Mouse (Mus musculus): ENCODE measurements around the gene Cdh26.

Gene Cdh26

DNA sequence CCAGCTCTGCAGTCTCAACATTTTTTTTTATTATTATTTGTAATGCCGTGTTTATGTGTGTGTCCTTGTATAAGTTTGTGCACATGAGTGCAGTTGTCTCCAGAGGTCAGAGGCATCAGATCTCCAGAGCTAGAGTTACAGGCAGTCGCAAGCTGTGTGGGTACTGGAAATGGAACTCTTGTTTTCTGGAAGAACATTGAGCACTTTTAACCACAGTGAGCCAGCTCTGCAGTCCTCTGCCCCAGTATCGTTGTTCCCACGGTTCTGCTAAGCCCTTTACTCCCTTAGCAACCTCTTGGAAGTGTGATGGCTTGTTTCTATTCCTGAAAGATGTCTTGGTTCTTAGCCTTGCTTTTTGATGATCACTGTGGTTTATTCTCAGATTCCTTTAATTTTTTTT is 19.1 kb downstream of the Cdh26 start:
- DNase-seq, result no peak

DNA sequence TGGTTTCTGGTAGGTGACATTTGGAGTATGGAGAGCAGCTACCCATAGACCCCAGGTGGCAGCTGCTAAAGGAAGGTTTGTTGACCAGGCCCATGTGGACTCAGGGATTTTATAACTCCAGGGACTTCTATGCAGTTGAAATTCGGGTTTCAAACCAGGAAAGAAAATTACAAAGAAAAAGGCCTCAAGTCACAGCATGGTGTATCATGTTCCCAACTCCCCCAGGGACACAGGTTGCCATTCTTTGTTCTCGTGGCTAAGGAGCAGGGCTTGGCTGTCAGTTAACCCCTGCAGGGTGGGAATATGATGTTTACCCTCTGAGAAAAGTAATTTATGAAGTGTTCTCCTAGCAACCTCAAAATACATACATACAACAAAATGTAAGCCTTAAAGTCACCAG is 19.9 kb downstream of the Cdh26 start:
- no peak for DNase-seq

DNA sequence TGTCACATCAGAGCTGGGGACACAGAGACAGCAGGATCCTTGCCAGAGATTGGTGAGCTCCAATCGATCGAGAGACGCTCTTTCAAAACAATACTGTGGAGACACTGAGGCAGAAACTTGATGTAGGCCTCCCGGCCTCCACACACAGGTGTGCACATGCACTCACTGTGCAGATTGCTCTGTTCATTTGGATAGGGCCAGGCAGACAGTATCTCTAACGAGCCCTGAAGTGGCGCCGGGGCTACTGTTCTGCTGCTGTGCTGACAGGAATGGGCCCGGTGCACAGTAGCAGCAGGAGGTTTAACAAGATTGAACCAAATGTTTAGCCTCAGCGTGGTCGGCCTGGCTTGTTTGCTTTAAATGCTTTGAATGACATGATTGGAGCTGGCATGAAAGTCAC is 20.6 kb downstream of the Cdh26 start:
- no peak for DNase-seq

DNA sequence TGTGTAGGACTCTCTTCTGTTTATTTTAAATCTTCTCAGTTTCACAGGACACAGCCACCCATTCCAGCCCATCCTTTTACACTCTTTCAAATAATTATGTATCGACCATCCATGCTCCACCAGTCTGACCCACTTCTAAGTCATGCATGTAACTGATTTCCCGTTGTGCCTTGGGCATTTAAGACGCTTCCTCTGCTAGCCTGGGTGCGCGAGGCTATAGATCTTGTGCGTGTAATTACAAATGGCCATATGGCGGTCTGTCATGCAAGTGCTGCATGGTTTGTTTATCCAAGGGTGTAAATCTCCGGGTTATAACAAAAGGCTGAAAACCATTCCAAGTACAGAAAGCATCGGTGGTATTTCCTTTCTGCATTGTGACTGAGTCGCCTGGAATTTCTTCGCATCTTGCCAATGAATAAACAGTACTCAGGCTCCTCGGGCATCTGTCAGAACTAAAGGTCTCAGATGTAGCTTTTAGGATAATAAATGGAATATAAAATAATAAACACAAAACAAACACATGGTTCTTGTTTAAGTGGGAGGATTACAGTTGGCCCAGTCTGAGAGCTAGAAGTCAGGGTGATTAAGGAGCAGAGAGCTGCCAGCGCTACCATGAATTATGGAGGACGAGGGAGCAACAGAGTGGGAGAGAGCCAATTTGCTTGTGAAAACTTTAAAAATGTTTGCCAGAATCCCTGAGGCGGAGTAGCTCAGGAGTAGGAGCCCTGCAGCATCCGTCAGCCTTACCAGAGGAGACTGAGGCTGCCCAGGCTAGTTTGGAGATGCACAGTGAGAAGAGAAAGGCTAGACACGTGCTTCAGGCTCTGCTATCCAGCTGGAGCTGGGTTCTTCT is 24.6 kb downstream of the Cdh26 start:
- no peak for DNase-seq

DNA sequence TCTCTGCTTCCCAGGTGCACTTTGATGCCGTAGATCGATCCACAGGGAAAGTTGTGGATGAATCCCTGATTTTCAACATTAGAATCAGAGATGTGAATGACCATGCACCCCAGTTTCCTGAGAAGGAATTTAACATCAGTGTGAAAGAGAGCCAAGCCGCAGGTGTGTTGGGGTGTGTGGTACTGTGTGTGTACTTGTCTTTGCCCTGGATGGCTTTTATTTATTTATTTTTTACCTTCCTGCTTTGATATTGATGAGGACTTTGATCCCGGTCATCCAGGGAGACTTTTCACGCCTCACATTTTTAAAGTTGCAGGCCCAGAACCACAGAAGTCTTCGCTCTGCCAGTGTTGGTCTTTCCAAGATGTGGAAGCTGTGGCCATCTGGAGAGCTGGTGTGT is 27.1 kb downstream of the Cdh26 start:
- DNase-seq, result no peak

DNA sequence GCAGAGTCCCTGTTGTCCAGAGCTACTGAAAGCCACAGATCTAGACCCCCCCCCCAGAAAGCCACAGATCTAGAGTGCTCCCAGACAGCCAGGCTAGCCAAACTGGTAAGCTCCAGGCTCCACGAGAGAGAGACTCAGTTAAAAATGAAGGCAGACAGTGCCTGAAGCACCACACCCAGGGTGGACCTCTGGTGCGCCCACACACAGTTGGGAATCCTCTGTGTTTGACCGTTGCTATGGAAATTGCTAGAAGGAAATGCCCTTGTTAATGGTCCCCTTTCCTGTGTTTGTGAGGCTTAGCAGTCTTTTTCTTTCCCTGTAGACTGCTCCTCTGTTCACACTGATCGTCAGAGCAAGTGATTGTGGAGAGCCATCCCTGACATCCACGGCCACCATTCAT is 30.0 kb downstream of the Cdh26 start:
- DNase-seq, result no peak

DNA sequence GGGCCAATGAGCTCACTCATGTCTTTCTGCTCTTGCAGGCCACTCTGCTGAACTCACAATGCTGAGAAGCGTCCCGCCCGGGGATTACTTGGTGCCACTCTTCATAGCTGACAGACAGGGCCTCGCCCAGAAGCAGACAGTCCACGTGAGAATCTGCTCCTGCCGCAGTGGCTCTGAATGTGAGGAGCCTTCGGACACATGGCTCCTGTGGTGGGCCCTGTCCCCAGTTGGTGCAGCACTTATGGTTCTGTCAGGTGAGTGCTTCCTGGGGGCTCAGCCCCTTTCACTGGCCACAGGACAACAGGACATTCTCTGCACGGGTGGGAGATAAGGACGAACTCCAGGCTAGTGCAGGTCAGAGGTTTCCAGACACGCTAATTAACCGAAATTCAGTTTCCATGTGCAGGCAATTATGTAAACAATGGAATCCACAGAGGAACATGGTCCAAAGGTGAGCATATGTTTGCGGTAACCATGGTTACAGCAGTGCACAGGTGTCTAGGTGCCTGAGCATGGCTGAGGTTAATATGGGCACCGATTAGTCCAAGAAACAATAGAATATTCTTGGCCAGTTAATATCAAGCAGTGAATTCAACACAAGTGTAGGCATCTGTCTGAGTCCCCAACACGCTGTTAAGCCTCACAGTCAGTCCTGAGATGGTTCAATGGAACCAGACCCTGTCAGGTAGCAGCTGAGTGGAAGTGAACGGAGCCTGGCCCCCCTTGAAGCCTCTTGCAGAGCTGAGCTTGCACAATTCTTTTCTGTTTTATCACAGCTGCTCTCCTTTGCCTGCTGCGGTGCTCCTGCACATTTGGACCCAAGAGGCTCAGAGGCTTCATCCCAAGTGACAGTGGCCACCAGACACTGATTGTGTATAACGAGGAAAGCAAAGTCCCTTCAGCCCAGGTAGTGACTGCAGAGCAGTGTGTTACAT is 41.5 kb downstream of the Cdh26 start:
- no peak for DNase-seq

DNA sequence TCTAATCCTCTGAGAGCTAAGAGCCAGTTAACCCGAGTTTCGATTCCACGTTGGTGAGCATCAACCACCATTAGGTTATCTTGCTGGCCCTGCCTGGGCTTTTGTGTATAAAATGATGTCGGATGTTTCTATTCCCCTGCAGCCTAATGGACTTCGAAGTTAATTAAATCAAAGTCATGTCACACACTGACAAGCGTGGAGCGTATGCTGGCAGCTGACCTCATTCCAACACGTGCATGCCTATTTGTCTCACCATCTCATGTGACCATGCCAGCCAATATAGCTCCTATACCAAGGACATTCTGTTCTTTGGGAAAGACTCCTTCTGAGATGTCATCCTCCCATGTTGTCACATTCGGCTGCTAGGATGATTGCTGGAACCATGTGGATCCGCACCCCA is 43.6 kb downstream of the Cdh26 start:
- no peak for DNase-seq

DNA sequence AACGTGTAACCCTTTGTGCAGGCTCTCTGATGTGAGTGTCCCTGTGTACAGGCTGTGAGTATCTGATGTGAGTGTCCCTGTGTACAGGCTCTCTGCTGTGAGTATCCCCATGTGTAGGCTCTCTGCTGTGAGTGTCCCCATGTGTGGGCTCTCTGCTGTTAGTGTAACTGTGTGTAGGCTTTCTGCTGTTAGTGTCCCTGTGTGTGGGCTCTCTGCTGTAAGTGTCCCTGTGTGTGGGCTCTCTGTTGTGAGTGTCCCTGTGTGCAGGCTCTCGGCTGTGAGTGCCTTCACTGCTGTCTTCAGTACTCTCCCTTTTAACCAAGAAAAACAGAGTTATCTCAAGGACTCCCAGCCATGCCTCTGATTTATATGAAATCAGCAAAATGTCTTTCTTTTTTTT is 46.9 kb downstream of the Cdh26 start:
- DNase-seq, result no peak

DNA sequence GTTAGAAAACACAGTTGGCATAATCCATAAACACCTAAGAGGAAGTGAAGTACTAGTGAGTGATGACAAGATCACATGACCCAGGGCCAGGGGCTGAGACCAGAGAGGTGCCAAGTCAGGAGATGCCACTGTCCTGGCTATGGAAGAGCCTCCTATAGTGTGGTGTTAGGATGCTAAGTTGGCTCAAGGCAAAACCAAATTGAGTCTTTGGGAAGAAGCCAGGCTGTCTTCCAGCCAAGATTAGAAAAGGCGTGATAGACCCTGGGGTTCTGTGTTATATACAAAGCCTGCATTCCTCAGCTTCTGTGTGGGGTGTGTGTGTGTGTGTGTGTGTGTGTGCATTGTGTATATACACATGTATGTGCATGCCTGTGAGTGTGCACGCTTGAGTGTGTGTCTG is 48.7 kb downstream of the Cdh26 start:
- no peak for DNase-seq

DNA sequence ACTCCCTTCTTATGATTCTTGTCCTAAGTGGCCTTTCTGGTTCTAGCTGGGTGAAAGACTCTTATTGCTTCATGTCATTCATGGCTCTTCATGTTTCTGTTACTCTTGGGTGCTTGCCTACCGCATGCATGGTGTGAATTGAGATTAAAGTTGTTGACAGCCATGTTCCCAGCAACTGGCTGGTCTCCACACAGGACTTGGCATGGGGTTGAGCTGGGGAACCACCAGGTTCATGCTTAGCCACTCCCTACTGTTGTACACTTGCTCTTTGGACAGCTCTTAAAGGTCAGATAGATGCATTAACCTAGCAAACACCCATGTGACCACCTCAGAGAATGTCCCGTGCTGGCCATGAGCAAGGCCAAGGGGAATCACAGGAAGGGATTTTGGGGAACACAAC is 50.6 kb downstream of the Cdh26 start:
- DNase-seq, result no peak

DNA sequence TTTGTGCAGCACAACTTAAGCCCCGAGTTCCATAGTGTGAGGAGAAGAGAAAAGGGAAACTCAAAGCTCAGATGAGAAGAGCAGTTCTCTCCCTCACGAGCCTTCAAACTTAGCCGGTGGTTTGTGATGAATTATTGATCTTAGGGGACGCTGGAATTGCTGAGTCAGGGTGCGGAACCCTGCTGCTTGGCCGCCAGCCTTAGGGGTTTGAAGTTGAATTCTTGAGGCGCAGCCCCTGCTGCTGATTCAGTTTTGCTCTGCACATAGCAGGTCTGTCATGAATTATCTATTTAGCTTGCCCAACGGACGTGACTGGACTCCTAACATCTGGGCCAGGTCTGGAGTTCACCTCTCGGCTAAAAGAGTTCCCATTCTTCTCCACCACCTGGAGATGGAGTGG is 53.1 kb downstream of the Cdh26 start:
- no peak for DNase-seq

DNA sequence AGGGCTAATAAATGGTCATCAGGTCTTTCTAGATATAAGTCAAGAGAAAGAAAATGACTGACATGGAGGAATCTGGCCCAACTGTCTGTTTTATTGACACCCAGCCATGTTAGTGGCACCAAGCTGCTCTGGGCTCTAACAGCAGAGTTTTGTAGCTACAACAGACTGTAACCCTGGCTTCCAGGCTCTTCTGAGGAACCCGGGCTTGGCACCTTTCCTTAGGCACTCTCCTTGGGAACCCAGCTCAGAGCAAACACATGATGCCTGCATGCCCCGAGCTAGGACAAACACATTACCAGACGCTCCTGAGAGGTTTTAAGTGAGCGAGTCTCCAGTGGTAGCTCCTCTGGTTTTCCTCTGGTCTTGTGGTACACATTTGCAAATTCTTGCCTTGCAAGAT is 57.9 kb downstream of the Cdh26 start:
- no peak for DNase-seq

DNA sequence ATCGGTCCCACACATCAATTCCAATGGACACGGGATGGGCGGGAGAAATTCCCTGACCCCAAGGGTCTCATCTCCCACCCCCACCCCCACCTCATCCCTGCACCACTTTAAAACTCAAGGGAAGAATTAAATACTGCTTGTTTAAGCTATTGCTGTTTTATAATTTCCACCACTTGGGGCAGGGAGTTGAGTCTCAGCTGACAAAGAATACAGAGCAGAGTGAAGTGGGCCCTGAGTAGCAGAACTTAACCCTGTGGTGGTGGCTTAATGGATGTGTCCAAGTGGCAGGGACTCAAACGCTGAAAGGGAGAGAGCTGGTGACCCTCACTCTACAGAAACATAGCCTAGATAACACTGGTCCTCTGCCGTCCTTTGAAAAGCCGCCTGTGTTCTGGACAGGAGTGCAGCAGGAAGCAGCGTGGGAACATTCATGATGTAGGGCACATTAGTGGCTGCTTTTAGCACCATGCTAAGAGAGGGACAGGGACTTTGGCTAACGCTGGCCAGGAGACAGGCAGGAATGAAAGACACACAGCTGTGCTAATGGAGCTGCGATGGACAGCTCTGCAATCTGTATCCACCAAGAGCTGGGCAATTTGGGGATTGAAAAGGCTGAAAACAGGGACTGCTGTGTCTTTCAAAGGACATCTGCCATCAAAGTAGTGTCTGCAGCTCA is 60.1 kb downstream of the Cdh26 start:
- DNase-seq, result no peak

DNA sequence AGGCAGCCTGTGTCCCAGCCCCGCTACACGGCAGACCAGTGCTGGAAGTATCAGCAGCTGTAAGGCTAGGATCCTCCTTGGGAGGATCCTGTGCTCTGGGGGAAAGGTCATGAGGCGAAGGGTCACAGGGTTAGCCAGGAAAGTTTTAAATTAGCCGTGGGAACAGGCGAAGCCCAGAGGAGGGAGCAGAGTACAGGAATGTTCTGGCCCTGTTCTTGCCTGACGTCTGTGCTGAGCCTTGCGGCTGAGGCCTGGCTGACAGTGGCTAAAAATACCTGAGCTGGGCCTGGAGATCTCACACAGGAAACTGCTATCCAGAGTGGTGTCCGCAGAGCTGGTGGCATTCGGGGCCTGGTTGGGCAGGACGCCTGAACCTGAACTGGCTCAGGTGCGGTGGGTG is 63.7 kb downstream of the Cdh26 start:
- DNase-seq, result no peak

DNA sequence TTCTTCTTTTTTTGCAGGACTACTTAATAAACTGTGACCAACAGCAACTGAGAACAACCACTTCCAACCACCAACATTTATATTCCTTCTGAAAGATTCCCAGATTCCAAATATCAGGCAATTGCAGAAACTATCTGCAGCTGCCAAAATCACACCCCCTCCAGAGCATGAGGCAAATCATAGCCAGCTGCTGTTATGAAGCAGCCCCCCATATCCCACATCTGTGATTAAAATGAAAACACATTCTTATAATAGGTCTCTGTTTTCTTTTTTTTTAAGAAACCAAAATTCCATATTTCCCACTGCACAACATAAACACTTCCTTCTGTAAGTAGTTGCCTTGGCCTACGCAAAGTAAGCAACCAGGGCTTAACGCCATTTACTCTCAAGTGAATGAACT is 65.5 kb downstream of the Cdh26 start:
- DNase-seq, result no peak

DNA sequence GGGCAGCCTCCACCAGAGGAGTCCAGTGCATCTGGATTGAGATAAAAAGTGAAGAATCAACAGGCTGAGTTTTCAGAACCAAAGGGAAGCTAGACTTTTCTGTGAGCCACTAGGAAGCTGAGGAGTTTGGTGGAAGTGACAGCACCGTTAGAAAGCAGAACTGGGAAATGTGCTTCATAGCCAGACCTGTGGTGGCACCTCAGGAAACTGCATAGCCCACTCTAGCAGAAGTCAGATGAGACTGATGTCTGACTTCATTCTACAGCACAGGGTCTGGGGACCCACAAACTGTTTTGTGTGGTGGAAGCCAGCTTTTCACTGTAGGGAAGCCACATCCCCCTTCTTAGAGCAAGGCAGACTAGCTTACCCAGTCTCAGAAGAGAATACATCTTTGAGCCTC is 67.6 kb downstream of the Cdh26 start:
- no peak for DNase-seq

DNA sequence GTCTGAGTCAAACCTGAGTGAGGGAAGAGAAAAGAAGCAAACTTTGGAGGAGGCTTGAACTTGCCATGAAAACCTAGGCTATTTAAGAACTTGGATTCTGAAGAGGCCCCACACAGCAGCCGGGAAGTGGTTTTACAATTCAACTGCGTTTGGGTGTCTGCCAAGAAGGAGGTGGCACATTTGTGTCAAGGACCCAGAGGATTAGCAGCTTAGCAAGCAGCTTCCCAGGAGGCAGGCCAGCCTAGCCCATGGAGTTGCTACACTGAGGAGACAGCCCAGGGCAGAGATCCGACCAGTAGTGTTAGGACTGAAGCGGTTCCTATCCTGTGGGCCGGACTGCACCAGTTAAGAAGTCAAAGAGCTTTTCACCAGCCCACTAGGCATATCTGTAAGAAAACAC is 68.1 kb downstream of the Cdh26 start:
- DNase-seq, result peak; percentile 44

DNA sequence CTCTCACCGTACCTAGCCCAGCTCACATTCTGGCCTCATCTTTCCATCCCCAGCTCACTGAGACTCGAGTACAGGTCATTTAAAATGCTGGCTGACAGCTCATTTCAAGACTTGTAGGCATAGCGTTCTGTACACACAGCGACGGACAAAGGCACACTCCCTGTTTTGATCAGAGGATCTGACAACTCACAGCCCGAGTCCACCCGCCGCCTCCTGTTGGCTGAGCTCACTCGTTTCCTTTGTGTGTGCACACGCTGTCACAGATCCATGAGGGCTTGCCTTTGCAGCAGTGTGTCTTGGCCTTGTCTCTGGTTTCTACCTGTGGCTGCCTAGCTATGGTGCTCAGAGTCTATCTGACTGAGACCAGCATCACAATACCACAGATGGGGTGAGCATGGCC is 72.1 kb downstream of the Cdh26 start:
- no peak for DNase-seq

DNA sequence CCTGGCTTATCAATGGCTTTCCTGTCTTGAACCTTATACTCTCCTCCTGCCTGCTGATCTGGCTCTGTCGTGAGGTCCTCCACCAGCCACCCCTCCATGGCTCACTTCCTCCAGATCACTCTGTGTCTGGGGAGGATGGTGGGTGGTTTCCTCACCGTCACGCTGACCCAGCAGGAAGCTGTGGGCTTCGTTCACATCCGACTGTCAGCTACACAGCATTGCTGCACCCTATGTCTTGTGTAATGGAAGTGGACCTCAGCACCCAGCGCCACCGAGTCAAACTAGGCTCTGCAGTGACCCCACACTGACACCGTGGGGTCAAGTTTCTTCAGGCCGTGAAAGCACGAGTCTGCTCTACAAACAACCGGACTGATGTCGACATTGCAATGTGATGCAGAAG is 75.7 kb downstream of the Cdh26 start:
- no peak for DNase-seq

DNA sequence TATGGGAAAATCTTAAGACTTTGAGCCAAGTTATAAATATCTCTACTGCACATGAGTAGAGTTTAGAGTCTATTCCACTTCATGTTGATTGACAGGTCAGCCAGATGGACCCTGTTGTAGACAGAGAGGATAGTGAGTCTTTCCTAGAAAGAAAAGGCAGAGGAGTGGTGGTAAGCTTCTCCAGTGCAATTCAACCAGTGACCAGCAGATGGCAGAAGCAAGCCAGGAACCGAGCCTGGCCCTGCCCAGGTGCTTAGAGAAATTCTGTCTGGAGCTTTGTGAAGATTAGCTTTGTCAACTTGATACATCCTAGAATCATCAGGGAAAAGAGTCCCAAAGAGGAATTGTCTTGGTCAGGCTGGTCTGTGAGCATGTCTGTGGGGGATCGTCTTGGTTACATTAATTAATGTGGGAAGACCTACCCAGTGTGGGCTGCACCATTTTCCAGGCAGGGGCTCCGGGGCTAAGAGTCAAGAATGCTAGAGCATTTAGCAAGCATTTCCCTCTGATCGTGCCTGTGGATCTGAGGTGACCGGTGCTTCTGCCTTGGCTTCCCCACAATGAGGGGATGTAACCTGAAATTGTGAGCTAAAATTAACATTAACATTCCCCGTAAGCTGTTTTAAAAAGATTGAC is 77.2 kb downstream of the Cdh26 start:
- DNase-seq, result peak; percentile 82

DNA sequence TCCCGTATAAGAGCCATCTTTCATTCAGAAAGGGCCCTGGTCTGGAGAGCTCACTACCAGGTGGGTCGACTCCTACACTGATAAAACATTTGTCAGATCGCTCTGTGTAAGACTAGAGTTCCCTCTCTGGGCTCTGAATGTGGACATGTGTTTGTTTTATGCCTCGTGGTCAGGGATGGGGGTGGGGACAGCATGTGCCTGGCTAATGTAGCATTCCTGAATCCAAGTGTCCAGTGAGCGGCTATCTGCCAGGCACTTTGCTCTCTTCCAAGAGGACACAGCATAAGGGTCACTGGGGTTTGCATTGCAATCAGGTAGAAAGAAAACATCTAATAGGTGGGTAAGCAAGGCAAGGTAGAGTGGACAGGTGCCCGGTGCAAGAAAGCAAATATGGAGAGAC is 77.9 kb downstream of the Cdh26 start:
- no peak for DNase-seq

DNA sequence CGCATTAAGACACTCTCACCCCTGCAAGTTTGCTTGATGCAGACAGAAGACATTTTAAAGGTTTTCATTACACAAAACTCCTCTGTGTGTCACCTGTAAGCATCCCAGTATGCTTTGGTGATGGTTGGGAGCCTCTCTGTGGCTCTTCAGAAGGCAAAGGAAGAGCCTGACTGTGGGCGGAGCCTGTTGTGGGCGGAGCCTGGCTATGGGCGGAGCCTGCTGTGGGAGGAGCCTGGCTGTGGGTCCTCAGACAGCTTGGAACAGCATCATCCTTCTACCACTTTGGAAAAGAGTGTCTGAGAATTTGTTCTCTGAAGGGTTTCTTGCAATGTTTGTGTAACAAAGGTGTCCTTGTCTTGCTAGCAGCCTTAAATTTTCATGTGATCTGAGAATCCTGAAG is 82.7 kb downstream of the Cdh26 start:
- no peak for DNase-seq

All from right cerebral cortex, postnatal 14 days (tissue).